Mouse (Mus musculus): ENCODE results near the gene Stub1. TPM values are rescaled to one million over a fixed set of nuclear protein-coding genes. Genes with fewer than 3 reads are reported as not detected.
A peak's percentile ranks its signal among the peaks of the same experiment; 100 is the strongest.

Gene Stub1
- polyA plus RNA-seq, 1 experiment from 2014 or later, result 118 TPM

GRCm38 (mm10) chr17:25860229-25860628 is 27.0 kb upstream of the Stub1 start:
- WGBS (ENCODE audit: insufficient replicate concordance), result 82% methylated on average over 6 of the region's 6 CpGs
- Histone ChIP-seq H3K4me3 (ENCODE audit: low read depth, low read length) (no peak overlapping the region), H3K4me2 (ENCODE audit: low read depth, low read length) (peak overlapping the region; percentile 83), H3K9me3 (ENCODE audit: low read length) (no peaks in the 10 kb centered on the region), H3K36me3 (replicated peaks; ENCODE audit: insufficient read depth, low read length) (peaks cover 4% of the 10 kb centered on the region; the same call in 1 of the 2 replicates), H3K27me3 (ENCODE audit: insufficient read depth, low read length) (no peaks in the 10 kb centered on the region), H3K27ac (ENCODE audit: low read depth) (no peak overlapping the region), H3K9ac (replicated peaks) (no peak overlapping the region), H3K4me1 (ENCODE audit: insufficient read depth) (peaks cover 15% of the 10 kb centered on the region)
- no peak for TF ChIP-seq EP300 (IDR thresholded peaks at IDR 0.05; ENCODE audit: low read depth)
- TF ChIP-seq CTCF (IDR thresholded peaks at IDR 0.05; ENCODE audit: low read depth), result no peak
- DNase-seq (no peak), ATAC-seq (no peak)

GRCm38 (mm10) chr17:25844396-25844901 is 11.2 kb upstream of the Stub1 start, which contains the start of gene Rhot2:
Gene Rhot2 (minus strand): TSS chr17:25844851.
- Histone ChIP-seq H3K36me3 (replicated peaks; ENCODE audit: insufficient read depth, low read length) (peaks cover 32% of the 10 kb centered on the region), H3K9ac (replicated peaks) (peak within 1 kb of the TSS; percentile 88), H3K9me3 (ENCODE audit: low read length) (no peaks in the 10 kb centered on the region), H3K4me2 (ENCODE audit: low read depth, low read length) (peak within 1 kb of the TSS; percentile 89), H3K4me3 (ENCODE audit: low read depth, low read length) (peak within 1 kb of the TSS; percentile 86), H3K4me1 (ENCODE audit: insufficient read depth) (peaks cover 19% of the 10 kb centered on the region), H3K27ac (ENCODE audit: low read depth) (peak within 1 kb of the TSS; percentile 88), H3K27me3 (ENCODE audit: insufficient read depth, low read length) (no peaks in the 10 kb centered on the region)
- DNase-seq (peak; percentile 98), ATAC-seq (peak; percentile 93)
- under 1% methylated on average over 21 of the region's 21 CpGs for WGBS (ENCODE audit: insufficient replicate concordance)
- TF ChIP-seq CTCF (IDR thresholded peaks at IDR 0.05; ENCODE audit: low read depth) (peak; percentile 82), EP300 (IDR thresholded peaks at IDR 0.05; ENCODE audit: low read depth) (no peak)

GRCm38 (mm10) chr17:25843636-25844395 is 10.6 kb upstream of the Stub1 start:
- DNase-seq (no peak), ATAC-seq (peak; percentile 38)
- Histone ChIP-seq H3K27me3 (ENCODE audit: insufficient read depth, low read length) (no peaks in the 10 kb centered on the region), H3K9ac (replicated peaks) (peak overlapping the region; percentile 88), H3K4me2 (ENCODE audit: low read depth, low read length) (peak overlapping the region; percentile 89), H3K27ac (ENCODE audit: low read depth) (peak overlapping the region; percentile 88), H3K9me3 (ENCODE audit: low read length) (no peaks in the 10 kb centered on the region), H3K4me1 (ENCODE audit: insufficient read depth) (peaks cover 22% of the 10 kb centered on the region), H3K4me3 (ENCODE audit: low read depth, low read length) (peak overlapping the region; percentile 86), H3K36me3 (replicated peaks; ENCODE audit: insufficient read depth, low read length) (peaks cover 38% of the 10 kb centered on the region)
- 2% methylated on average over 36 of the region's 38 CpGs for WGBS (ENCODE audit: insufficient replicate concordance)
- TF ChIP-seq CTCF (IDR thresholded peaks at IDR 0.05; ENCODE audit: low read depth) (no peak), EP300 (IDR thresholded peaks at IDR 0.05; ENCODE audit: low read depth) (no peak)

- Histone ChIP-seq H3K27me3 (ENCODE audit: insufficient read depth, low read length) (no peaks in the 10 kb centered on the region), H3K4me3 (ENCODE audit: low read depth, low read length) (peak overlapping the region; percentile 86; the same call in 1 of the 2 replicates), H3K27ac (ENCODE audit: low read depth) (peak overlapping the region; percentile 20; the same call in 1 of the 2 replicates), H3K9ac (replicated peaks) (peak overlapping the region; percentile 88), H3K36me3 (replicated peaks; ENCODE audit: insufficient read depth, low read length) (peaks cover 42% of the 10 kb centered on the region), H3K9me3 (ENCODE audit: low read length) (no peaks in the 10 kb centered on the region), H3K4me2 (ENCODE audit: low read depth, low read length) (peak overlapping the region; percentile 89), H3K4me1 (ENCODE audit: insufficient read depth) (peaks cover 24% of the 10 kb centered on the region)
- TF ChIP-seq EP300 (IDR thresholded peaks at IDR 0.05; ENCODE audit: low read depth) (no peak), CTCF (IDR thresholded peaks at IDR 0.05; ENCODE audit: low read depth) (no peak)
- ATAC-seq, result no peak
- DNase-seq, result no peak
- 85% methylated on average over 4 of the region's 4 CpGs for WGBS (ENCODE audit: insufficient replicate concordance)
Observed at GRCm38 (mm10) chr17:25843122-25843521, 9.9 kb upstream of the Stub1 start.

GRCm38 (mm10) chr17:25842509-25842908 is 9.3 kb upstream of the Stub1 start:
- ATAC-seq, result no peak
- Histone ChIP-seq H3K4me3 (ENCODE audit: low read depth, low read length) (no peak overlapping the region), H3K27ac (ENCODE audit: low read depth) (no peak overlapping the region), H3K4me2 (ENCODE audit: low read depth, low read length) (no peak overlapping the region), H3K9ac (replicated peaks) (no peak overlapping the region), H3K36me3 (replicated peaks; ENCODE audit: insufficient read depth, low read length) (peaks cover 44% of the 10 kb centered on the region), H3K9me3 (ENCODE audit: low read length) (no peaks in the 10 kb centered on the region), H3K27me3 (ENCODE audit: insufficient read depth, low read length) (no peaks in the 10 kb centered on the region), H3K4me1 (ENCODE audit: insufficient read depth) (peaks cover 24% of the 10 kb centered on the region)
- 74% methylated on average over 3 of the region's 3 CpGs for WGBS (ENCODE audit: insufficient replicate concordance)
- TF ChIP-seq EP300 (IDR thresholded peaks at IDR 0.05; ENCODE audit: low read depth) (no peak), CTCF (IDR thresholded peaks at IDR 0.05; ENCODE audit: low read depth) (no peak)
- no peak for DNase-seq

GRCm38 (mm10) chr17:25841117-25841880 is 8.1 kb upstream of the Stub1 start, which contains the start of gene Gm20683:
Gene Gm20683 (minus strand): TSS chr17:25841763.
- DNase-seq, result no peak
- H3K9ac ChIP-seq (replicated peaks), result no peak within 1 kb of the TSS
- TF ChIP-seq EP300 (IDR thresholded peaks at IDR 0.05; ENCODE audit: low read depth), result no peak
- TF ChIP-seq CTCF (IDR thresholded peaks at IDR 0.05; ENCODE audit: low read depth), result no peak
- H3K27me3 ChIP-seq (ENCODE audit: insufficient read depth, low read length), result no peaks in the 10 kb centered on the region
- peaks cover 44% of the 10 kb centered on the region for H3K36me3 ChIP-seq (replicated peaks; ENCODE audit: insufficient read depth, low read length)
- H3K4me2 ChIP-seq (ENCODE audit: low read depth, low read length), result no peak within 1 kb of the TSS
- no peak within 1 kb of the TSS for H3K27ac ChIP-seq (ENCODE audit: low read depth)
- H3K9me3 ChIP-seq (ENCODE audit: low read length), result no peaks in the 10 kb centered on the region
- peaks cover 35% of the 10 kb centered on the region for H3K4me1 ChIP-seq (ENCODE audit: insufficient read depth)
- H3K4me3 ChIP-seq (ENCODE audit: low read depth, low read length), result no peak within 1 kb of the TSS
- 93% methylated on average over 22 of the region's 22 CpGs for WGBS (ENCODE audit: insufficient replicate concordance)
- no peak for ATAC-seq
